Mouse (Mus musculus) kidney, embryonic 16.5 days (tissue): ENCODE results near the gene Stk16. TPM values are rescaled to one million over a fixed set of nuclear protein-coding genes. Genes with fewer than 3 reads are reported as not detected.

Experiments used
- ATAC-seq: fragments of 200-750 bp; cut with Nextera tagmentation; 2 replicates; pipeline ENCODE4 v1.8.0; 2017; ENCODE audit warnings: moderate TSS enrichment; ENCODE audit not compliant: low FRiP score, low TSS enrichment
- H3K27ac ChIP-seq: fragments of 300-500 bp; sonication (generic); 2 replicates; pipeline ENCODE4 v1.5.1; 2014; ENCODE audit warnings: low read length
- H3K27me3 ChIP-seq: fragments of 300-500 bp; sonication (generic); 2 replicates; pipeline ENCODE4 v1.6.1; 2014; ENCODE audit warnings: low read length, control low read depth, mixed read lengths; ENCODE audit not compliant: insufficient read depth
- H3K36me3 ChIP-seq: fragments of 300-500 bp; sonication (generic); 2 replicates; pipeline ENCODE4 v1.6.1; 2014; ENCODE audit warnings: low read length, control low read depth, mixed read lengths; ENCODE audit not compliant: insufficient read depth
- H3K4me1 ChIP-seq: fragments of 300-500 bp; sonication (generic); 2 replicates; pipeline ENCODE4 v1.6.1; 2014; ENCODE audit warnings: low read length, control low read depth, mixed read lengths; ENCODE audit not compliant: insufficient read depth
- H3K4me2 ChIP-seq: fragments of 300-500 bp; sonication (generic); replicated peaks from 2 replicates; pipeline ENCODE4 v1.6.1; 2014; ENCODE audit warnings: low read depth, low read length
- H3K4me3 ChIP-seq: fragments of 300-500 bp; sonication (generic); 2 replicates; pipeline ENCODE4 v1.5.1; 2014; ENCODE audit warnings: mild to moderate bottlenecking, low read length
- H3K9ac ChIP-seq: fragments of 300-500 bp; sonication (generic); replicated peaks from 2 replicates; pipeline ENCODE4 v1.6.1; 2014; ENCODE audit warnings: low read length
- H3K9me3 ChIP-seq: fragments of 300-500 bp; sonication (generic); 2 replicates; pipeline ENCODE4 v1.6.1; 2016; ENCODE audit warnings: low read length, control low read depth
- WGBS: fragments of 180-500 bp; shearing (Covaris S2); extraction: QIAGEN DNeasy Blood & Tissue Kit; methylation state at CpG from one replicate; pipeline ENCODE4 v1.1.7; 2014; 5-methylcytosine and 5-hydroxymethylcytosine counted together
- polyA plus RNA-seq: library from polyadenylated mRNA; unstranded; fragments of >200 nt; fragmentation: Nextera tagmentation; extraction: Ambion mirVana; gene quantifications from 2 replicates; pipeline ENCODE4 v1.2.1, GENCODE M21; 2015

The Stk16 gene
- polyA plus RNA-seq, 1 experiment from 2014 or later = 169 TPM

DNA sequence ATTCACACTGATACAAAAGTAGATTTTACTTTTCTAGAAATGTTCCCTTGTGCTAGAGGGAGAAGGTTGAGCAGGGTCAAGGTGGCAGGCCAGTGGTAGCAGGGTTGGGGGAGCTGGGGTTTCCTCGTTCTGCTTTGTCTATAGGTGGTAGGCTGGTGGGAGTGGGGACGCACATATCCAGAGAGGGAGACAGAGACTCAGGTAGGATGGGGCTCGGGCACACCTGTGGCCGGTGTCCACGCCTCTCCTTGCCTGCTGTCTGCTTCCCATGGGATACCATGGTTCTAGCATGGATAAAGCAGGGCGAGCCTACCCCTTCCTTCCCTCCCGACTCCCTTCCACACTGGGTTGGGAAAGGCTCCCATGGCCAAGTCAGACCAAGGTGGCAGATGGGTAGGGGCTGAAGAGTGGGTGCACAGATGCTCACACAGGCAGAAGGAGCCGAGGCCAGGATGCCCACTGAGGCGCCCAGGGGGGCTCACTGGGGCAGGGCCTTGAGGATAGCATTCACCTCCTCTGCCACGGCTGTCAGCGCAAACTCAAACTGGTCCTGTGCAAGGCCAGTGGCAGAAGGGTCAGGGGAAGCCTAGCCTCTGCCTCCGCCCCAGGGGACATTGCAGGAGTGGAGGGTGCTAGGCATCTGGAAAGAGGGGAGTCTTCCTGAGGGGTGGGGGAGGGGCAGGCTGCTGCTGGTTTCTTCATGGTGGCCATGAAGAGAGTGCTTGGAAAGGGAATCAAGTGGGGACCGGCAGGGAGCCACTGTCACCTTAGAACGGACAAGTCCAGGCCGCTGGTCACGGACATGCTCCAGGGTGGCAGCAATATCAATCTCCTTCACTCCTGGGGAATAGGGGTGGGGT lies 36.7 kb downstream of the Stk16 start:
- H3K4me1 ChIP-seq = peaks cover 11% of the 10 kb centered on the region
- H3K9ac ChIP-seq = no peak overlapping the region
- no peaks in the 10 kb centered on the region for H3K27me3 ChIP-seq
- no peak overlapping the region for H3K4me3 ChIP-seq
- H3K27ac ChIP-seq = no peak overlapping the region
- H3K4me2 ChIP-seq = no peak overlapping the region
- H3K36me3 ChIP-seq = peaks cover 10% of the 10 kb centered on the region; the same call in 1 of the 2 replicates
- ATAC-seq = no peak
- WGBS = 75% methylated on average over 16 of the region's 16 CpGs
- no peaks in the 10 kb centered on the region for H3K9me3 ChIP-seq

DNA sequence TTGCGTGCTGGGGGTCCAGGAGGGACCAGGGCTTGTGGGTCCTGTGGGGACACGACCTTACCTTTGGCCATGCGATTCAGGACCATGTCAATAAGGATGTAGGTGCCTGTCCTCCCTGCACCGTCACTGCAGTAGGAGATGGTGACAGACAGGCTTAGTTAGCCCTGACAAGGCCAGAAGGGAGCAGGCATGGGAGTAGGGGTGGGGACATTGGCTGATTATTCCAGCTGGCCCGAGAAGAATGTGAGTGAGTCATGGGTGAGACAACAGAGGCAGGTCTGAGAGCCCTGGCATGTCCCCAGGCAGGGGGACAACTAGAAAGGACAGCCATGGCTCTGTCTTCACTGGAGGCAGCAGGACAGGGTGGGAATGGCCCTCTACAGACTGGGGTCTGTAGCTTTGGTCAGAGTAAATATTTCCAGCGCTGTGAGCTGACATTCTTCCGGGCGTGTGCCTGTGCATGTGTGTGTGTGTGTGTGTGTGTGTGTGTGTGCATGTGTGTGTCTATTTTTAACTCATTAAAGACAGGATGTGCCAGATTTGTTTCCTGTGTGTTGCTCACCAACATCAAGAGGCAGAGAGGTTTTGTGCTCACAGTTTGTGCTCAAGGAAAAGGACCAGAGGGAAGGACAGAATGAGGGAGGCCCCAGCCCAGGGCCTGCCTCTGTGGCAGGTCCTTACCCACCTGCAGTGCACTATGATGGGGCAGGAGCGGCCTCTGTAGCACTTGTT lies 37.6 kb downstream of the Stk16 start:
- 46% methylated on average over 9 of the region's 9 CpGs for WGBS
- Histone ChIP-seq H3K9me3 (no peaks in the 10 kb centered on the region), H3K36me3 (peaks cover 8% of the 10 kb centered on the region; the same call in 1 of the 2 replicates), H3K4me3 (no peak overlapping the region), H3K9ac (peak overlapping the region; percentile 50; the same call in 1 of the 2 replicates), H3K4me2 (no peak overlapping the region), H3K27me3 (no peaks in the 10 kb centered on the region), H3K27ac (0 out of 2 replicates have a peak overlapping the region, but pooled peaks have one; percentile 29), H3K4me1 (peaks cover 11% of the 10 kb centered on the region)
- no peak for ATAC-seq

DNA sequence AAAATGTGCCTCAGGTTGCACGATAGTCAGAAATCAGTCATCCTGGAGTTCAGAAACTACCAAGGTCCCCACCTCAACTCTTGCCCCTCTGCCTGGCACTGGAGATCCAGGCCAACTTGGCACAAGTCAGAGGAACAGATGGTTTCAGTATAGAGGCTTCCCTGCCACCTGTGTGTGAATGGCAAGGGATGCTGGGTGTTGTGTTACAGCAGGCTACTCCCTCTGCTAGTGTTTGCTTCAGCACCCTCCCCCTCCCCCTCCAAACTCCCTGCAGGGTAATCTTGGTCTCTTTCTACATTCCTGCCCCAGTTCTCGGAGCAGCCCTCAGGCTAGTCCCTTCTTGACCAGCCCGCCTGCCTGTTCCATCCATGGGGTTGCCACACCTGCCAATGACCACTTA lies 39.9 kb downstream of the Stk16 start:
- 0 out of 2 replicates have a peak, but pooled peaks have one; percentile 21 for ATAC-seq
- H3K4me3 ChIP-seq = no peak overlapping the region
- no peak overlapping the region for H3K9ac ChIP-seq
- no peak overlapping the region for H3K4me2 ChIP-seq
- no peaks in the 10 kb centered on the region for H3K27me3 ChIP-seq
- WGBS = 50% methylated on average over 3 of the region's 3 CpGs
- no peaks in the 10 kb centered on the region for H3K9me3 ChIP-seq
- no peaks in the 10 kb centered on the region for H3K36me3 ChIP-seq
- peaks cover 11% of the 10 kb centered on the region for H3K4me1 ChIP-seq
- no peak overlapping the region for H3K27ac ChIP-seq

DNA sequence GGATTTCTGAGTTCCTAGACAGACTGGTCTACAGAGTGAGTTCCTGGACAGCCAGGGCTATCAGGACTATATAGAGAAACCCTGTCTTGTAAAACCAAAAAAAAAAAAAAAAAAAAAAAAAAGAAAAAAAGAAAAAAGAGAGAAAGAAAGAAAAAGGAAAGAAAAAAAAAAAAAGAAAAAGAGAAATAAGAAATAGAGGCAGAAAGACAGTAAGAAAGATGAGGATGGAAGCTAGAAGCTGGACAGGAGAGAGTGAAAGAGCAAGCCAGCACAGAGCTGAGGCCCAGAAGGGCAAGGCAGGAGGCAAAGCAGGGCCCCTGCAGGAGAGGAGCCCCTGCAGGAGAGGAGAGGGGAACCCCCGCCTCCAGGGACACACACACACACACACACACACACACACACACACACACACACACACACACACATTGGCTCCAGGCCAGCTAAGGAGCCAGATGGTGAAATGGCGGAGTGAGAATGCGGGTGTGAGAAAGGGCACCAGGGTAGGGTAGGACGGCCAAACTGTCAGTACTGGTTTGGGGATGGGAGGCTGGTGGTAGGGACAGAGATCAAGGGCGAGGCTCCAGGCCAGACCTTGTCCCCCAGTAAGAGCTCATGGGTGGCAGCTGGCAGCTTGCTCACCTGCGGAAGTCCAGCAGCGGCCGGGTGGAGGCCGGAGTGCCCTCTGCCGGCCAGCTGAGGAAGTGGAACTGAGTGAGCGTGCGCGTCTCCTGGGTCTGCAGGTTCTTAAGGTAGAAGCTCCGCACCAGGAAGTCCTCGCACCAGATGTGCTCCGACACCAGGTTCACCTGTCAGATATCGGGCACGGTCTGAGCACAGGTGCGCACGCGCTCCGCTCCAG lies 40.7 kb downstream of the Stk16 start:
- ATAC-seq = peak; percentile 63
- 5% methylated on average over 22 of the region's 22 CpGs for WGBS
- no peaks in the 10 kb centered on the region for H3K27me3 ChIP-seq
- H3K4me1 ChIP-seq = peaks cover 11% of the 10 kb centered on the region
- H3K4me2 ChIP-seq = peak overlapping the region; percentile 48
- peak overlapping the region; percentile 24 for H3K4me3 ChIP-seq
- no peaks in the 10 kb centered on the region for H3K36me3 ChIP-seq
- no peaks in the 10 kb centered on the region for H3K9me3 ChIP-seq
- no peak overlapping the region for H3K27ac ChIP-seq
- H3K9ac ChIP-seq = 0 out of 2 replicates have a peak overlapping the region, but pooled peaks have one; percentile 3

DNA sequence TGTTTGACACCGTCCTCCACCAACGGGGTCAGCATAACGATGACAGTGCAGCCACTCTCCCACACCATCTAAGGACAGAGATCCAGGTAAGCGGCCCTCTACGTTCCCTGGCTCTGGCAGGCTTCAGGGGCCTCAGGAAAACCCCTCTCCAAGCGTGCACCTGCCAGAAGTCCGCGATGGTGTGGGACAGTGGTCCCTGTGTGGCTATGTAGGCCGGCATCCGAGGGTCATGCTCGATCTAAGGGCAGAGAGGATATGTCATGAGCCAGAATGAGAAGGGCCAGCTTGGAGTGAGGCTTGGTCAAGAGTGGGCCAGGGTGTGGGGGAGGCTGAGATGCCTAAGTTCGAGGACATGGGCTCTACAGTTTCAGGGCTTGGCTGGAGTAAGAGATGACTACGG lies 41.7 kb downstream of the Stk16 start:
- Histone ChIP-seq H3K9ac (no peak overlapping the region), H3K27ac (no peak overlapping the region), H3K27me3 (no peaks in the 10 kb centered on the region), H3K9me3 (no peaks in the 10 kb centered on the region), H3K36me3 (no peaks in the 10 kb centered on the region), H3K4me2 (no peak overlapping the region), H3K4me3 (no peak overlapping the region), H3K4me1 (peaks cover 11% of the 10 kb centered on the region)
- 0 out of 2 replicates have a peak, but pooled peaks have one; percentile 6 for ATAC-seq
- 69% methylated on average over 13 of the region's 13 CpGs for WGBS

DNA sequence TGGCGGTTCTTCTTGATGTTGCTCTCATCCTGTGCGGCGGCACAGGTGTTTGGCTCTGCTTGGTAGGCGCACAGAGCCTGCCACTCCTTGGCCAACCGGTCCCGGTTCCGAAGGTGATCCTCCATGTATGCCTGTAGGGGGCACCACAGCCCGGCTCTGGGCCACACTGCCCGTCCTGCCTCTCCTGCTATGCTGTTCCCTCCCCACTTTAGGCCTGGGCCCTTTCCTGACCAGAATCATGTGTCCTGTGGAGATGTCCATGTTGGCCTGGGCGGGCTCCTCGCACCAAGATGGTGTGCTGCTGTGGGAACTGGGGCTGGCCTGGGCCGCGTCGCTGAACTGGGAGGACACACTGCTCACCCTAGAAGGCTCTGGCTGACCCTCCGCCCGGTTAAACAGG lies 42.4 kb downstream of the Stk16 start:
- no peak for ATAC-seq
- no peak overlapping the region for H3K4me2 ChIP-seq
- H3K27me3 ChIP-seq = no peaks in the 10 kb centered on the region
- H3K9ac ChIP-seq = no peak overlapping the region
- WGBS = 79% methylated on average over 16 of the region's 16 CpGs
- H3K27ac ChIP-seq = no peak overlapping the region
- no peak overlapping the region for H3K4me3 ChIP-seq
- no peaks in the 10 kb centered on the region for H3K36me3 ChIP-seq
- peaks cover 6% of the 10 kb centered on the region for H3K4me1 ChIP-seq
- no peaks in the 10 kb centered on the region for H3K9me3 ChIP-seq

DNA sequence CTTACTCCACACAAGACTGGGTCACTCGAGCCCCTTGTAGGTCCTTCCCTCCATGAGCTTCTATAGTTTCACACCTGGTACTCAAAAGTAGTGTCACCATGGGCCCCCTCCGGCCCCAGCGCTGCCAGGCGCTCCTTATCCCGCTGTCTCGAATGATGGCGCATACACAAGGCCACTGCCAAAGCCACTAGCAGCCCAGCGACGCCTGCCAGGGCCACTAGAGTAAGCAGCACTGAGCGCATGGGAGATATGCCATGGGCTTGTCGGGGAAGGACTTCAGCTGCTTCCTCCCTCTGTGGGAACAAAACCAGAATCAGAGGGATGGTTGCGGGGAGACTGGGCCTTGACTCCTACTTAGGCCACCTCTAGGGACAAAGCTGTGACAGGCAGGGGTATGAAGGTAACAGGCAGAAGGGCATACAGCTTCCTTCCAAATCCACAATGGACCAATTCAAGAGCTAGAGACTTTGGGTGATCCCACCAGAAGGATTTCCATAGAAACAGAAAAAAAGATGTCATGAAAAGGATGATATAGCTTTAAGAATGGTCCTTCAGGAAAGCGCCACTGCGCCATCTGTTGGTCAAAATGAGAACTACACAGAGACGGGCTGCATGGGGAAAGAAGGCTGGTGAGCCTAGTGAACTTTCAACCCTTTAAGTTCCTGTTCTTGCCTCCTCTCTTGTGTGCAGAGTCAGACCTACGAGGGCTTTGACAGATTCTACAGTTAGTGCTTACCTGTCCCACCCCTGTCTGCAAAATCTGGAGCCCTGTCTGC lies 43.4 kb downstream of the Stk16 start:
- Histone ChIP-seq H3K4me3 (no peak overlapping the region), H3K9ac (no peak overlapping the region), H3K27ac (no peak overlapping the region), H3K4me2 (no peak overlapping the region), H3K9me3 (no peaks in the 10 kb centered on the region), H3K27me3 (no peaks in the 10 kb centered on the region), H3K4me1 (no peaks in the 10 kb centered on the region; the same call in 1 of the 2 replicates), H3K36me3 (no peaks in the 10 kb centered on the region)
- 62% methylated on average over 16 of the region's 16 CpGs for WGBS
- no peak for ATAC-seq

DNA sequence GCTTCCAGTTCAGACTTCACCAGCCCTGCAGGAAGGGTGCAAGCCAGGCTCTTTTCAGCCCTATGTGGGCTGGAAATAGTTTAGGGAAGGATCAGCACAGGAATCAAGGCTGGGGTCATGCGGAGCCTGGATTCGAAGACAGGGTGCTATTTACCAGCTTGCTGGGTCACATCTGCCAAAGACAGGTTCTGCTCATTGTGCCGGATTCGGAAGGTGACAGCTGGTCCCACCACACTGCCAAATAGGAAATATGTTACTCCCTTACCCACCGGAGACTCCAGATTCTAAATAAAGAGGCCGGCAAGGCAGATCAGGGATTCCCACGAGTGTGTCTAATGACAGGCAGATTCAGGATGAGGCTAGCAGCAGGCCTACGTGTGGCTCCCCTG lies 44.0 kb downstream of the Stk16 start:
- Histone ChIP-seq H3K27ac (no peak overlapping the region), H3K27me3 (no peaks in the 10 kb centered on the region), H3K4me1 (no peaks in the 10 kb centered on the region; the same call in 1 of the 2 replicates), H3K4me2 (no peak overlapping the region), H3K36me3 (no peaks in the 10 kb centered on the region), H3K9ac (no peak overlapping the region), H3K4me3 (no peak overlapping the region), H3K9me3 (no peaks in the 10 kb centered on the region)
- no peak for ATAC-seq
- 78% methylated on average over 8 of the region's 8 CpGs for WGBS
